Mouse (Mus musculus) MEL (cell line): ENCODE measurements around the gene Smarca2. TPM values are rescaled to one million over a fixed set of nuclear protein-coding genes. Genes with fewer than 3 reads are reported as not detected.

Experiments used
- DNase-seq: peaks from one replicate; pipeline ENCODE4 v3.0.0; 2011; ENCODE audit warnings: low read depth, low spot score
- H3K27ac ChIP-seq: 2 replicates; pipeline ENCODE4 v1.5.1; 2012; ENCODE audit warnings: low read depth, mild to moderate bottlenecking, control low read depth, low read length, moderate library complexity; ENCODE audit not compliant: control insufficient read depth
- H3K27me3 ChIP-seq, 2 experiments: fragments of 150-350 bp in 1 of 2; sonication (generic) in 1 of 2; 2 replicates each; pipeline ENCODE4 v1.6.1; 2012; ENCODE audit warnings: low read length in 2 of 2, mild to moderate bottlenecking in 2 of 2, improper control_type of control experiment in 1 of 2, moderate library complexity in 1 of 2; ENCODE audit not compliant: insufficient read depth in 2 of 2, control insufficient read depth in 1 of 2
- H3K36me3 ChIP-seq, 2 experiments: 2 replicates each; pipeline ENCODE4 v1.6.1; 2012 to 2014; ENCODE audit warnings: low read length in 2 of 2, improper control_type of control experiment in 1 of 2, inconsistent platforms in 1 of 2, mild to moderate bottlenecking in 1 of 2; ENCODE audit not compliant: insufficient read depth in 2 of 2, control insufficient read depth in 1 of 2
- H3K4me1 ChIP-seq, 2 experiments: fragments of 150-350 bp in 1 of 2; sonication (generic) in 1 of 2; 2 replicates each; pipeline ENCODE4 v1.6.1; 2012; ENCODE audit warnings: low read length in 2 of 2, improper control_type of control experiment in 1 of 2, mild to moderate bottlenecking in 1 of 2; ENCODE audit not compliant: insufficient read depth in 2 of 2, control insufficient read depth in 1 of 2
- H3K4me3 ChIP-seq, 2 experiments: fragments of 150-350 bp in 1 of 2; sonication (generic) in 1 of 2; 2 replicates each; pipeline ENCODE4 v1.5.1; 2012; ENCODE audit warnings: low read depth in 2 of 2, low read length in 2 of 2, mild to moderate bottlenecking in 2 of 2, moderate library complexity in 2 of 2, control low read depth in 1 of 2, improper control_type of control experiment in 1 of 2; ENCODE audit not compliant: control insufficient read depth in 1 of 2, insufficient read depth in 1 of 2
- H3K79me2 ChIP-seq: 2 replicates; pipeline ENCODE4 v1.6.1; 2012; ENCODE audit warnings: mild to moderate bottlenecking, low read length, moderate library complexity; ENCODE audit not compliant: control insufficient read depth, poor library complexity, insufficient read depth
- H3K9ac ChIP-seq: 2 replicates; pipeline ENCODE4 v1.6.1; 2012; ENCODE audit warnings: low read depth, mild to moderate bottlenecking, control low read depth, low read length, moderate library complexity; ENCODE audit not compliant: control insufficient read depth, poor library complexity, severe bottlenecking
- H3K9me3 ChIP-seq: fragments of 150-350 bp; sonication (generic); replicated peaks from 2 replicates; pipeline ENCODE4 v1.6.1; 2012; ENCODE audit warnings: mild to moderate bottlenecking, low read length, improper control_type of control experiment, moderate library complexity; ENCODE audit not compliant: insufficient read depth
- BHLHE40 ChIP-seq: IDR thresholded peaks from 2 replicates; pipeline ENCODE4 v1.6.1; 2012; ENCODE audit warnings: low read depth, mild to moderate bottlenecking, inconsistent platforms, low read length, improper control_type of control experiment, borderline replicate concordance
- CHD1 ChIP-seq: IDR thresholded peaks from 2 replicates; pipeline ENCODE4 v1.6.1; 2012; ENCODE audit warnings: low read depth, mild to moderate bottlenecking, inconsistent platforms, low read length, improper control_type of control experiment
- CHD2 ChIP-seq: IDR thresholded peaks from 2 replicates; pipeline ENCODE4 v1.6.1; 2011; ENCODE audit warnings: low read length, improper control_type of control experiment
- E2F4 ChIP-seq: IDR thresholded peaks from 2 replicates; pipeline ENCODE4 v1.6.1; 2011; ENCODE audit warnings: low read depth, low read length, improper control_type of control experiment, borderline replicate concordance
- ELF1 ChIP-seq: IDR thresholded peaks from 2 replicates; pipeline ENCODE4 v1.6.1; 2014; ENCODE audit warnings: low read depth, mild to moderate bottlenecking, inconsistent platforms, low read length, improper control_type of control experiment, moderate library complexity
- EP300 ChIP-seq, 2 experiments: IDR thresholded peaks; 2 replicates each; pipeline ENCODE4 v1.6.1; 2011; ENCODE audit warnings: improper control_type of control experiment in 2 of 2, low read length in 2 of 2, low read depth in 1 of 2, mild to moderate bottlenecking in 1 of 2
- ETS1 ChIP-seq: IDR thresholded peaks from 2 replicates; pipeline ENCODE4 v1.6.1; 2012; ENCODE audit warnings: low read depth, mild to moderate bottlenecking, inconsistent platforms, low read length, improper control_type of control experiment, moderate library complexity
- GATA1 ChIP-seq: IDR thresholded peaks from 2 replicates; pipeline ENCODE4 v1.6.1; 2011; ENCODE audit warnings: low read depth, low read length, improper control_type of control experiment
- HCFC1 ChIP-seq: IDR thresholded peaks from 2 replicates; pipeline ENCODE4 v1.6.1; 2012; ENCODE audit warnings: low read depth, mild to moderate bottlenecking, inconsistent platforms, low read length, improper control_type of control experiment, moderate library complexity
- JUND ChIP-seq: IDR thresholded peaks from 2 replicates; pipeline ENCODE4 v1.6.1; 2011; ENCODE audit warnings: low read depth, mild to moderate bottlenecking, improper control_type of control experiment, low read length
- MAZ ChIP-seq: IDR thresholded peaks from 2 replicates; pipeline ENCODE4 v1.6.1; 2012; ENCODE audit warnings: low read depth, mild to moderate bottlenecking, inconsistent platforms, low read length, improper control_type of control experiment
- MEF2A ChIP-seq: IDR thresholded peaks from 2 replicates; pipeline ENCODE4 v1.6.1; 2014; ENCODE audit warnings: low read depth, mild to moderate bottlenecking, inconsistent platforms, low read length, improper control_type of control experiment; ENCODE audit not compliant: poor library complexity, insufficient replicate concordance, severe bottlenecking; ENCODE audit errors: extremely low read depth
- MXI1 ChIP-seq: IDR thresholded peaks from 2 replicates; pipeline ENCODE4 v1.6.1; 2011; ENCODE audit warnings: mild to moderate bottlenecking, low read depth, low read length, improper control_type of control experiment
- MYB ChIP-seq: IDR thresholded peaks from 2 replicates; pipeline ENCODE4 v1.6.1; 2011; ENCODE audit warnings: mild to moderate bottlenecking, low read depth, low read length, improper control_type of control experiment
- MYC ChIP-seq: IDR thresholded peaks from 2 replicates; pipeline ENCODE4 v1.6.1; 2011; ENCODE audit warnings: low read depth, mild to moderate bottlenecking, low read length, improper control_type of control experiment, moderate library complexity
- NELFE ChIP-seq: IDR thresholded peaks from 2 replicates; pipeline ENCODE4 v1.6.1; 2011; ENCODE audit warnings: low read depth, low read length, improper control_type of control experiment
- POLR2AphosphoS2 ChIP-seq: IDR thresholded peaks from 2 replicates; pipeline ENCODE4 v1.6.1; 2011; ENCODE audit warnings: low read length, improper control_type of control experiment
- POLR2AphosphoS5 ChIP-seq: IDR thresholded peaks from 2 replicates; pipeline ENCODE4 v1.6.1; 2012; ENCODE audit warnings: low read depth, borderline replicate concordance, mild to moderate bottlenecking, inconsistent platforms, low read length, moderate library complexity, mixed read lengths
- RCOR1 ChIP-seq: IDR thresholded peaks from 2 replicates; pipeline ENCODE4 v1.6.1; 2012; ENCODE audit warnings: low read depth, mild to moderate bottlenecking, inconsistent platforms, low read length, improper control_type of control experiment
- SIN3A ChIP-seq: IDR thresholded peaks from 2 replicates; pipeline ENCODE4 v1.6.1; 2012; ENCODE audit warnings: low read length, improper control_type of control experiment, inconsistent platforms
- SMC3 ChIP-seq: IDR thresholded peaks from 2 replicates; pipeline ENCODE4 v1.6.1; 2011; ENCODE audit warnings: low read depth, low read length, improper control_type of control experiment
- TAL1 ChIP-seq: IDR thresholded peaks from 2 replicates; pipeline ENCODE4 v1.6.1; 2012; ENCODE audit warnings: mild to moderate bottlenecking, inconsistent platforms, low read length, moderate library complexity, mixed read lengths
- TBP ChIP-seq: IDR thresholded peaks from 2 replicates; pipeline ENCODE4 v1.8.0; 2011; ENCODE audit warnings: low read depth, low read length, improper control_type of control experiment
- TCF12 ChIP-seq: IDR thresholded peaks from 2 replicates; pipeline ENCODE4 v1.6.1; 2014; ENCODE audit warnings: low read depth, mild to moderate bottlenecking, inconsistent platforms, low read length, improper control_type of control experiment, moderate library complexity
- UBTF ChIP-seq: IDR thresholded peaks from 2 replicates; pipeline ENCODE4 v1.6.1; 2012; ENCODE audit warnings: low read depth, mild to moderate bottlenecking, inconsistent platforms, low read length, improper control_type of control experiment, moderate library complexity, borderline replicate concordance; ENCODE audit not compliant: insufficient read depth
- USF1 ChIP-seq: IDR thresholded peaks from 2 replicates; pipeline ENCODE4 v1.6.1; 2014; ENCODE audit warnings: low read depth, mild to moderate bottlenecking, inconsistent platforms, low read length, improper control_type of control experiment, moderate library complexity
- USF2 ChIP-seq, 2 experiments: IDR thresholded peaks; 2 replicates each; pipeline ENCODE4 v1.6.1; 2011 to 2012; ENCODE audit warnings: improper control_type of control experiment in 2 of 2, low read length in 2 of 2, borderline replicate concordance in 1 of 2, inconsistent platforms in 1 of 2, low read depth in 1 of 2, mild to moderate bottlenecking in 1 of 2; ENCODE audit not compliant: insufficient read depth in 1 of 2
- ZKSCAN1 ChIP-seq: IDR thresholded peaks from 2 replicates; pipeline ENCODE4 v1.6.1; 2012; ENCODE audit warnings: low read depth, mild to moderate bottlenecking, inconsistent platforms, low read length, improper control_type of control experiment, moderate library complexity
- ZMIZ1 ChIP-seq: IDR thresholded peaks from 2 replicates; pipeline ENCODE4 v1.6.1; 2012; ENCODE audit warnings: low read depth, mild to moderate bottlenecking, inconsistent platforms, low read length, improper control_type of control experiment, moderate library complexity
- polyA plus RNA-seq, 2 experiments: library from polyadenylated mRNA; stranded (reverse) in 1 of 2; unstranded in 1 of 2; fragments of >175 nt in 1 of 2; fragments of >200 nt in 1 of 2; gene quantifications; 2 replicates each; pipeline versions ENCODE4 v1.2.1 to v1.2.4; 2012; ENCODE audit warnings: low replicate concordance in 2 of 2, low read depth in 1 of 2; ENCODE audit not compliant: insufficient read length in 2 of 2, insufficient read depth in 1 of 2, missing spikeins in 1 of 2
- total RNA-seq: library from RNA; depleted of rRNA; stranded (reverse); fragments of 300-350 nt; gene quantifications from 2 replicates; pipeline ENCODE4 v1.2.3, GENCODE M21; 2012

The Smarca2 gene
- total and polyA plus RNA-seq, 3 experiments: 6.6 to 23.2 TPM; not detected in 1

DNA sequence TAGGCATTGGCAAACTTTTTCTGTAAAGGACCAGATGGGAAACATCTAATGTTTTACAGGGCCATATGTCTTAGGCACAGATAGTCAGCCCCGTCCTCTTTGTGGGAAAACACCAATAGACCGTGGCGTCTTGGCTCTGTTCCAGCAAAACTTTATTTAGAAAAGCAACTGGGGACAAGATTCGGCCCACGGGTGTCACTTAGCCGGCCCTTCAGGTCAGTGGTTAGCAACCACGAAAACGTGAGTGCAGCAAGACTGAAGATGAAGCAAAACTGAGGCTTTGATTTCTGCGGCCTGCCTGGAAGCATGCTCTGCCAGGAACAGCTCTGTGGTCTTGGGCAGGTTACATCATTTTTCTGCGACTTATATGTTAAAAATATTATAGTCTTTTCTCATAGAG is 36.4 kb downstream of the Smarca2 start:
- H3K27me3 ChIP-seq: no peaks in the 10 kb centered on the region
- TF ChIP-seq POLR2AphosphoS5 (no peak), E2F4 (no peak), SMC3 (no peak), MYC (no peak), SIN3A (no peak), TCF12 (no peak), CHD2 (no peak), POLR2AphosphoS2 (no peak), USF1 (no peak), JUND (no peak), BHLHE40 (no peak), TBP (no peak), MEF2A (no peak), EP300 (IDR thresholded peaks at IDR 0.05; ENCODE audit: low read depth in 1 of 2, low read length in 2 of 2) (no peak), USF2 (IDR thresholded peaks at IDR 0.05; ENCODE audit: borderline replicate concordance in 1 of 2, insufficient read depth in 1 of 2, low read depth in 1 of 2, low read length in 2 of 2) (no peak), ZKSCAN1 (no peak), ELF1 (no peak), HCFC1 (no peak), MYB (no peak), ETS1 (no peak)
- peaks cover 16 to 21% of the 10 kb centered on the region in 2 experiments for H3K4me1 ChIP-seq
- DNase-seq: no peak
- H3K9ac ChIP-seq: no peak overlapping the region
- no peak overlapping the region for H3K4me3 ChIP-seq
- H3K27ac ChIP-seq: no peak overlapping the region
- H3K79me2 ChIP-seq: no peaks in the 10 kb centered on the region
- H3K36me3 ChIP-seq: peaks cover 0 to 23% of the 10 kb centered on the region in 2 experiments; a peak in 2 of 4 replicates
- no peaks in the 10 kb centered on the region for H3K9me3 ChIP-seq

DNA sequence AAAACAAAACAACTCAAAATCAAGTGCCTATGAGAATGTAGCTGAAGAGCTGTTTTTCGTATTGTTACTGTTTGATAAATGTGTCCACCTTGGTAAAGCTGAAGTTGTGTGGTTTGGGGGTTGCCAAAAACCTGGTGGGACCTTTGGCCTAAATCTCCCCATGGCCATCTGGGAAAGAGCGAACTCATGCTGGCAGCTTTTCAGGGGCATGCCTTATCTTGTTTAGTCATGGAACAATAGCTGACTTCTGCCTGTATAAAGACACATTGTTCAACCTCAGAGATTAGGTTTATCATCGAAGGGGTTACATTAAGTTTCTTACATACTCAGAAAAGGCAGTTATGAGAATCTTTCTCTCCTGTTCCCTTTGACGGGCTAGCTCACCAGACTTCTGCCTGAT is 38.2 kb downstream of the Smarca2 start:
- Histone ChIP-seq H3K27me3 (no peaks in the 10 kb centered on the region), H3K9ac (0 out of 2 replicates have a peak overlapping the region, but pooled peaks have one; percentile 23), H3K9me3 (no peaks in the 10 kb centered on the region), H3K36me3 (peaks cover 0 to 23% of the 10 kb centered on the region in 2 experiments; a peak in 2 of 4 replicates), H3K4me1 (peaks cover 16 to 21% of the 10 kb centered on the region in 2 experiments), H3K79me2 (no peaks in the 10 kb centered on the region), H3K27ac (peak overlapping the region; percentile 36), H3K4me3 (no peak overlapping the region)
- DNase-seq: peak; percentile 72
- TF ChIP-seq ELF1 (no peak), UBTF (no peak), EP300 (IDR thresholded peaks at IDR 0.05; ENCODE audit: low read depth in 1 of 2, low read length in 2 of 2) (peak; percentile 84 to 86), POLR2AphosphoS2 (no peak), HCFC1 (0 out of 2 replicates have a peak, but pooled peaks have one; percentile 14), MYB (0 out of 2 replicates have a peak, but pooled peaks have one; percentile 38), ZMIZ1 (no peak), MXI1 (peak; percentile 54; the same call in 1 of the 2 replicates), GATA1 (peak; percentile 86), NELFE (no peak), TCF12 (peak; percentile 83), RCOR1 (peak; percentile 86), CHD1 (no peak), BHLHE40 (peak; percentile 35; the same call in 1 of the 2 replicates), MAZ (no peak), MYC (0 out of 2 replicates have a peak, but pooled peaks have one; percentile 31), USF2 (IDR thresholded peaks at IDR 0.05; ENCODE audit: borderline replicate concordance in 1 of 2, insufficient read depth in 1 of 2, low read depth in 1 of 2, low read length in 2 of 2) (no peak), ZKSCAN1 (no peak), ETS1 (peak; percentile 79), E2F4 (no peak), TAL1 (peak; percentile 69)
